Mouse (Mus musculus): ENCODE data around the gene Armc3. TPM values are rescaled to one million over a fixed set of nuclear protein-coding genes. Genes with fewer than 3 reads are reported as not detected.

Gene Armc3
- total and polyA plus RNA-seq, 2 experiments from 2014 or later = 0.07 TPM; not detected in 1

- H3K9me3 ChIP-seq (replicated peaks; ENCODE audit: control insufficient read depth, low read length) = peaks cover 3% of the 10 kb centered on the region; the same call in 1 of the 2 replicates
- H3K27me3 ChIP-seq (ENCODE audit: control insufficient read depth, insufficient read depth, low read length) = no peaks in the 10 kb centered on the region
- H3K4me1 ChIP-seq (ENCODE audit: control insufficient read depth, insufficient read depth) = no peaks in the 10 kb centered on the region
- no peaks in the 10 kb centered on the region for H3K36me3 ChIP-seq (replicated peaks; ENCODE audit: control insufficient read depth, insufficient read depth, low read length)
- H3K4me2 ChIP-seq (ENCODE audit: low read depth, low read length) = no peak overlapping the region
- TF ChIP-seq EP300 (IDR thresholded peaks at IDR 0.05; ENCODE audit: low read depth) (no peak), CTCF (IDR thresholded peaks at IDR 0.05; ENCODE audit: low read depth) (no peak)
- DNase-seq (ENCODE audit: low spot score) = no peak
- no peak overlapping the region for H3K9ac ChIP-seq (replicated peaks; ENCODE audit: low read depth, low read length)
- H3K27ac ChIP-seq (ENCODE audit: low read depth) = no peak overlapping the region
- no peak for ATAC-seq (ENCODE audit: insufficient read depth, low read depth)
- 77% methylated on average over 2 of the region's 2 CpGs for WGBS
- H3K4me3 ChIP-seq (ENCODE audit: low read depth, low read length) = no peak overlapping the region
These were observed 36.1 kb downstream of the Armc3 start for GRCm38 (mm10) chr2:19235193-19235592.

GRCm38 (mm10) chr2:19235614-19236013, 36.5 kb downstream of the Armc3 start:
- Histone ChIP-seq H3K36me3 (replicated peaks; ENCODE audit: control insufficient read depth, insufficient read depth, low read length) (no peaks in the 10 kb centered on the region), H3K27me3 (ENCODE audit: control insufficient read depth, insufficient read depth, low read length) (no peaks in the 10 kb centered on the region), H3K4me3 (ENCODE audit: low read depth, low read length) (no peak overlapping the region), H3K4me2 (ENCODE audit: low read depth, low read length) (no peak overlapping the region), H3K27ac (ENCODE audit: low read depth) (no peak overlapping the region), H3K9me3 (replicated peaks; ENCODE audit: control insufficient read depth, low read length) (peaks cover 3% of the 10 kb centered on the region; the same call in 1 of the 2 replicates), H3K9ac (replicated peaks; ENCODE audit: low read depth, low read length) (no peak overlapping the region), H3K4me1 (ENCODE audit: control insufficient read depth, insufficient read depth) (no peaks in the 10 kb centered on the region)
- no peak for DNase-seq (ENCODE audit: low spot score)
- no peak for ATAC-seq (ENCODE audit: insufficient read depth, low read depth)
- WGBS = 63% methylated on average over 4 of the region's 4 CpGs
- TF ChIP-seq EP300 (IDR thresholded peaks at IDR 0.05; ENCODE audit: low read depth) = no peak
- TF ChIP-seq CTCF (IDR thresholded peaks at IDR 0.05; ENCODE audit: low read depth) = no peak

- Histone ChIP-seq H3K4me2 (ENCODE audit: low read depth, low read length) (no peak overlapping the region), H3K4me1 (ENCODE audit: control insufficient read depth, insufficient read depth) (no peaks in the 10 kb centered on the region), H3K36me3 (replicated peaks; ENCODE audit: control insufficient read depth, insufficient read depth, low read length) (no peaks in the 10 kb centered on the region), H3K4me3 (ENCODE audit: low read depth, low read length) (no peak overlapping the region), H3K9ac (replicated peaks; ENCODE audit: low read depth, low read length) (no peak overlapping the region), H3K27me3 (ENCODE audit: control insufficient read depth, insufficient read depth, low read length) (no peaks in the 10 kb centered on the region), H3K27ac (ENCODE audit: low read depth) (no peak overlapping the region), H3K9me3 (replicated peaks; ENCODE audit: control insufficient read depth, low read length) (no peaks in the 10 kb centered on the region; the same call in 1 of the 2 replicates)
- TF ChIP-seq CTCF (IDR thresholded peaks at IDR 0.05; ENCODE audit: low read depth) = no peak
- no peak for DNase-seq (ENCODE audit: low spot score)
- WGBS = 58% methylated on average over 2 of the region's 2 CpGs
- ATAC-seq (ENCODE audit: insufficient read depth, low read depth) = no peak
These were observed 39.7 kb downstream of the Armc3 start for GRCm38 (mm10) chr2:19238771-19239170.

- ATAC-seq (ENCODE audit: insufficient read depth, low read depth) (no peak), DNase-seq (ENCODE audit: low spot score) (no peak)
- TF ChIP-seq CTCF (IDR thresholded peaks at IDR 0.05; ENCODE audit: low read depth) = no peak
- TF ChIP-seq EP300 (IDR thresholded peaks at IDR 0.05; ENCODE audit: low read depth) = no peak
- Histone ChIP-seq H3K9ac (replicated peaks; ENCODE audit: low read depth, low read length) (no peak overlapping the region), H3K4me1 (ENCODE audit: control insufficient read depth, insufficient read depth) (no peaks in the 10 kb centered on the region), H3K27ac (ENCODE audit: low read depth) (no peak overlapping the region), H3K4me3 (ENCODE audit: low read depth, low read length) (no peak overlapping the region), H3K4me2 (ENCODE audit: low read depth, low read length) (no peak overlapping the region), H3K27me3 (ENCODE audit: control insufficient read depth, insufficient read depth, low read length) (no peaks in the 10 kb centered on the region), H3K36me3 (replicated peaks; ENCODE audit: control insufficient read depth, insufficient read depth, low read length) (no peaks in the 10 kb centered on the region), H3K9me3 (replicated peaks; ENCODE audit: control insufficient read depth, low read length) (no peaks in the 10 kb centered on the region)
- 78% methylated on average over 11 of the region's 11 CpGs for WGBS
These were observed 50.5 kb downstream of the Armc3 start for GRCm38 (mm10) chr2:19249611-19250010.

- Histone ChIP-seq H3K27ac (ENCODE audit: low read depth) (no peak overlapping the region), H3K4me1 (ENCODE audit: control insufficient read depth, insufficient read depth) (no peaks in the 10 kb centered on the region), H3K9me3 (replicated peaks; ENCODE audit: control insufficient read depth, low read length) (no peaks in the 10 kb centered on the region), H3K4me3 (ENCODE audit: low read depth, low read length) (no peak overlapping the region), H3K4me2 (ENCODE audit: low read depth, low read length) (no peak overlapping the region), H3K27me3 (ENCODE audit: control insufficient read depth, insufficient read depth, low read length) (no peaks in the 10 kb centered on the region), H3K9ac (replicated peaks; ENCODE audit: low read depth, low read length) (no peak overlapping the region), H3K36me3 (replicated peaks; ENCODE audit: control insufficient read depth, insufficient read depth, low read length) (no peaks in the 10 kb centered on the region)
- no peak for DNase-seq (ENCODE audit: low spot score)
- TF ChIP-seq EP300 (IDR thresholded peaks at IDR 0.05; ENCODE audit: low read depth) (no peak), CTCF (IDR thresholded peaks at IDR 0.05; ENCODE audit: low read depth) (no peak)
- no peak for ATAC-seq (ENCODE audit: insufficient read depth, low read depth)
- 71% methylated on average over 3 of the region's 3 CpGs for WGBS
These were observed 55.9 kb downstream of the Armc3 start for GRCm38 (mm10) chr2:19255037-19255436.

- TF ChIP-seq EP300 (IDR thresholded peaks at IDR 0.05; ENCODE audit: low read depth) (no peak), CTCF (IDR thresholded peaks at IDR 0.05; ENCODE audit: low read depth) (no peak)
- DNase-seq (ENCODE audit: low spot score) (no peak), ATAC-seq (ENCODE audit: insufficient read depth, low read depth) (no peak)
- Histone ChIP-seq H3K36me3 (replicated peaks; ENCODE audit: control insufficient read depth, insufficient read depth, low read length) (no peaks in the 10 kb centered on the region), H3K27ac (ENCODE audit: low read depth) (no peak overlapping the region), H3K4me2 (ENCODE audit: low read depth, low read length) (no peak overlapping the region), H3K9me3 (replicated peaks; ENCODE audit: control insufficient read depth, low read length) (no peaks in the 10 kb centered on the region), H3K9ac (replicated peaks; ENCODE audit: low read depth, low read length) (no peak overlapping the region), H3K4me1 (ENCODE audit: control insufficient read depth, insufficient read depth) (no peaks in the 10 kb centered on the region), H3K27me3 (ENCODE audit: control insufficient read depth, insufficient read depth, low read length) (no peaks in the 10 kb centered on the region), H3K4me3 (ENCODE audit: low read depth, low read length) (no peak overlapping the region)
These were observed 58.2 kb downstream of the Armc3 start for GRCm38 (mm10) chr2:19257255-19257654.
